Mouse (Mus musculus): ENCODE results near the gene Ciapin1.

Gene Ciapin1

DNA sequence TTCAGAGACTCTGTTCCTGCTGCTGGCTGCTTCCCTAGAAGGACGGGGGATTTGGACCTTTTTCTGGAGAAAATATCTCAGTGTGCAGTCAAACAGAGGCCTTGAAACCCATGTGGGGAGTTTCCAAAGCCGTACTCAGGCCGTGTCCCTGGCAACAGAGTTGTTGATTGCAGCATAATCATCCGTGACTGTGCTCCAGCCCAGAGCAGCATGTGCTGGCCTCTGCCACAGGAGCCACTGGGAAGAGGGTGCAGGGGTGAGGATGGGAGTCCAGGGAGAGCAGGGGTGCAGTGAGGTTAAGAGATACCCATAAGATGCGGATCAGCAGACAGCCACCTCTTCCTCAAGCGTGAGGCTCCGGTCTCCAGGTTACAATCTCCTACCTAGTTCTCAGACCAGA, 30.7 kb downstream of the Ciapin1 start:
- no peak for DNase-seq (ENCODE audit: low read depth, low spot score)

- DNase-seq (ENCODE audit: low read depth, low spot score) = no peak
These were observed 32.3 kb downstream of the Ciapin1 start for GRCm38 (mm10) chr8:94805811-94806210.

DNA sequence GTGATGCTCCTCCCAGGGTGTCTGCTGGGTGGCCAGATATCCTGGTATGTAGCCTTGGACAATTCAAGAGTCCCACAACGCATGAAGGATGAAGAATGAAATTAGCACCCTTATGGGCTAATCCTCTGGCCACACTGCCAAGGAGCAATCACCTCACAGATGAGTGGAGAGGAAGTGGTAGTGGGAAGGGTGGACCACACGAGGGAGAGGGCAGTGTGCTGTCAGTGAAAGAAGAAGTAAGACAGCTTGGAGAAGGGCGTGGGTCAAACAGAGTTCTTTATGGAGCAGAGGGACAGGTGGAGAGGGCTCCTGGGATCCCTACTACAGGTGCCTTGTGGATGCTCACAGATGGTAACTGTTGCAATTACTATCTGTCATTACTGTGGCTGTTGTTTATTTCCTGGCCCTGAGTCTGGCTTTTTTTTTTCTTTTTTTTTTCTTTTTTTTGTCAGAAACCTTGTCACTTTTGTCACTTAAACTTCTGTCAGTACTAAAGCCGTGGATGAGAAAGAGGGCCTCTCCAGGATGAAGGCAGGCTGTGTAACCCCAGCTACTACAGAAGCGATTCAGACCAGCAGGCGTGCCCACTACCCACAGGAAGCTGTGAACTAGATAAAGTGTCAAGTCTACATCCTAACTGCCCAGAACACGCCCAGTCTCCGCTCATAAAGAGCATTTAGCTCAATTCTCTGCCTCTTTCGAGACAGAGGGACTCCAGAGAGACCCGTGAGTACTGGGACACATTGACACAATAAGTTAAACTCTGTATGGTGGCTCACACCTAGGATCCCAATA, 33.4 kb downstream of the Ciapin1 start:
- DNase-seq (ENCODE audit: low read depth, low spot score) = no peak

- peak; percentile 16 for DNase-seq (ENCODE audit: low read depth, low spot score)
These were observed 34.6 kb downstream of the Ciapin1 start for GRCm38 (mm10) chr8:94803551-94803950.

DNA sequence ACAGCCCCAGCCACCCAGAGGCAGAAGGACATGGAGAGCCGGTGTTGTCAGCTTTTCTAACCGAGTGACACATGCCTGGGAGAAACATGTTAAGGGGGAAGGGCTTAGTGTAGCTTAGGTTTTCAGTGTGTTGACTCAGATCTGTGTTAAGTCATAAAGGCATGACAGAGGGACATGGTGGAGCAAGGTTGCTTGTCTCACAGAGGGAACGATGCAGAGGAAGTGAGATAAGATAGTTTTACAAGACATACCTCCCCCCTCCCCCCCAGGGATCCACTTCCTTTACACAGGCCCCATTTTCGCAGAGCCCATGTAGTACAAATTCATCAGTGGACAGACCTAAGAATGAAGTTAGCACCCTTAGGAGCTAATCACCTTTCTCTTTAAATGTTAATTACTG, 35.8 kb downstream of the Ciapin1 start:
- peak; percentile 65 for DNase-seq (ENCODE audit: low read depth, low spot score)

- DNase-seq (ENCODE audit: low read depth, low spot score) = peak; percentile 28
These were observed 36.7 kb downstream of the Ciapin1 start for GRCm38 (mm10) chr8:94801293-94802095.

DNA sequence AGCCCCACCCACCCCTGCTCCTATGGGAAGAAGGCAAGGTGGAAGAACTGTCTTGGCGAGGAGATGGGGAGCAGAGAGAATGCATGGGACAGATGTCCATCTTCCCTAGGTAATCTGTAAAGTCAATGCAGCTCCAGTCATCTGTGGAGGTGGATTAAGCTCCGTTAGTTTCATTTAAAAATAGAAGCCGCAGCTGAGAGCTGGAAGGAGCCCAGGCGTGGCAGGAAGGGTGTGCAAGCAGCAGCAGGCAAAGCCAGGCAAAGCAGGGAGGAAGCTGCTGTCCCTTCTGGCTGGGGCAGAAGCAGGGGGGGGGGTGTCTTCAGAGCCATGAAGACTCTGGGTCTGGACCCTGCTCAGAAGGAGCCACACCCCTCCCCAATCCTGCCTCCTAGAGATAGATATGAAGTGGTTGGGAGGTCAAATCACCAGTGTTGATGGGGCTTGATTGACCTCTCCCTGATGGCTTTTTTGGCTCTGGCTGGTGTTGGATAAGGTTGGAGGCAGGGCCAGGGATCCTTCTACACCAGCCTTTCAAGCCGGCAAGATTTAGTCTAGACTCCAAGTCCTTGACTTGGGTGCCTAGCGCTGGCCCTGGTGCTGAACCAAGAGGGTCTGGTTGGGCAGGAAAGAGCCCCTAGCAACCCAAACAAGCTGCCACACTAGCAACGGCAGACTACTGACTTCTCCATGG, 37.7 kb downstream of the Ciapin1 start:
- DNase-seq (ENCODE audit: low read depth, low spot score) = no peak

- peak; percentile 58 for DNase-seq (ENCODE audit: low read depth, low spot score)
These were observed 43.4 kb downstream of the Ciapin1 start for GRCm38 (mm10) chr8:94794782-94795181.

DNA sequence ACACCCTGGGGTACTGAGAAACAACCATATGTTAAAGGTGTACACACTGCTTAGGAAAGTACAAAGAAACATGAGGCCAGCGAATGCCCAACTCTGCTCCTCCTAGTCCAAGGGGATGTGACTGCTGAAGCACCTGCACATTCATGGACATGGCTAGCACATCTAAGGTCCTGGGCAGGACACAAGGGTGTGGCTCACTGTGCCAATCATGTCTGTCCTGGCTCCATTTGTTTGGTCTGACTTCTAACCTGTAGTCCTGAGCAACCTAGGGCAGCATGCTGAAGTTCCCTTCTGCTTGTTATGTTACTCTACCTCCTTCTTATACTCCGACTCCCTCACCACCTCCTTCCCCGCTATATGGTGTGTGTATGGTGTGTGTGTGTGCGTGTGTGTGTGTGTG, 43.8 kb downstream of the Ciapin1 start:
- DNase-seq (ENCODE audit: low read depth, low spot score) = no peak

DNA sequence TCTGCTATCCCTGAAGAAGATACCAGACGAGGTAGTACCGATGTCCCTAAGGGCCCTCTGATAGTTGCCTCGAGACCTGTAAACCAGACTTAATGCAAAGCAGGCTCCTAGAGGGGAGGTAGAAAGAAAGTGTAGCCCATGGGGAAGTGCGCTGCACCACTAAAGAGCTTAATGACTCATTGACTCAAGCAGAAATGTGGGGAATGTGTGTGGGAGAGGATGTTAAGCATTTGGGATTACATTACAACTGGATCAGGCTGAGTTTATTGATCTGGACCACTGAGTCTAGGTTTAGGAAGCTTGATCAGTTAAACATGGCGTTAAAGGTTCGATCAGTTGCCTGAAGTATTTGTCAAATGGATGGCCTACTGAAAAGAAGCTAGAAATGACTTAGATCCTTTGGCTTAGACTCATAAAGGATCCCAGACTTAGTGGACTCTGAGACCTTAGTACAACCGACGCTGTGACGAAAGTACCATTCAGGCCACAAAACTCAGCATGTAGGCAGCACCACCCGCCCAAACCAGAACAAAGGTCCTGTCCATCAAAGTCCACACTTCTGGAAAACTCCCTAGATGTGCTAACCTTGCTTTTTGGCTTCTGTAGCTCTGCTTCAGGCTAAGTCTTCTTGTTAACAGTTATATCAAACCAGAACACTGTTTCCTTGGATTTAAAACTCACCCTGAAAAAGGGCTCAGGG, 48.8 kb downstream of the Ciapin1 start:
- no peak for DNase-seq (ENCODE audit: low read depth, low spot score)

GRCm38 (mm10) chr8:94787524-94788501, 50.3 kb downstream of the Ciapin1 start:
- DNase-seq (ENCODE audit: low read depth, low spot score) = no peak

- no peak for DNase-seq (ENCODE audit: low read depth, low spot score)
These were observed 52.1 kb downstream of the Ciapin1 start for GRCm38 (mm10) chr8:94785995-94786595.

DNA sequence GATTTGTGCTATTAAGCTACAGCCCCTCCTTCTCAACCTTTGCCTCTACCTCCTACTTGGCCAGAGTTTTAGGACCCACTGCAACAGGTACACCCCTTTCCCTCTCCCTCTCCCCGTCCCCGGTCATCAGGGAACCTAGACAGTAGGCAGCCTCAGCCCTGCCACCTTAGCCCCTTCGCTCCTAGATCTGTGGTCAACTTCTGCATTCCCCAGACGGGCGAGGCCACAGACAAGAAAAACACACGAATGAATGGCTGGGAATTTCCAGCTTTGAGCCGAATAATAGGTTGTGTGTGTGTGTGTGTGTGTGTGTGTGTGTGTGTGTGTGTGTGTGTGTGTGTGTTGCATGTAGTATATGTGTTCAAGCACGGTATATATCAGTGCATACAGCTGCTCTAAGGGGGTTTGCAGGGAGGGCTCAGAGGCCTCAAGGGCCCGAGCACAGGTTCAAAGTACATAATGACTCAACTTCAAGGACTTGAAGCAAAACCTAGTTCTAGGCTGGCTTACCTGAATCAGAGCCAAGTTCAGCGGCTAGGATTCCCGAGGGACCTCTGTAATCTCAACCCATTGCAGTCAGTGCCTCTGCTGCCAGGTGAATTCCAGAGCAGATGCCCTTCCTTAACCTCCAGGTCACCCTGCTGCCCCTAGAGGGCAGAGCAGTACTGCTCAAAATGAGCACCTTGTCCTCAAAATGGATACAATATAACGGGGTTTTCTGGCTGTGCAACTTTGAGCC, 52.7 kb downstream of the Ciapin1 start:
- peak; percentile 80 for DNase-seq (ENCODE audit: low read depth, low spot score)

DNA sequence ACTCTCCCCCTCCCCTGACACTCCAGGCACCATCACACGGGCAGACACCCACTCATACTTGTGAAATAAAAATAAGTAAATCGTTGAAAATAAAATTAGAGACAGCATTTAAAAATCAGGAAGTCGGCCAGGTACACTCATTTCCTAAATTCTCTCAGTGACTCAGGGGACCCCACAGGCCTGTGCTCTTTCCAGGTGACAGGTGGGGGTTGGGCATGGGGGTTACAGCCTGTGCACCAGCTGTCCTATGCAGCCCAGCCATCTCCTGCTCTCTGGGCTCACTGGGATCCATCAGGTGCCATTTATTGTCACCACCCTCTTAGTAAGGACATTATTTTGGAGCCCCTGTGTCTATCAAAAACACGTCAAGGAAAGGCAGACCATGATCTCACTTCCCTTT, 54.3 kb downstream of the Ciapin1 start:
- no peak for DNase-seq (ENCODE audit: low read depth, low spot score)

GRCm38 (mm10) chr8:94781838-94782235, 56.3 kb downstream of the Ciapin1 start:
- peak; percentile 17 for DNase-seq (ENCODE audit: low read depth, low spot score)

DNA sequence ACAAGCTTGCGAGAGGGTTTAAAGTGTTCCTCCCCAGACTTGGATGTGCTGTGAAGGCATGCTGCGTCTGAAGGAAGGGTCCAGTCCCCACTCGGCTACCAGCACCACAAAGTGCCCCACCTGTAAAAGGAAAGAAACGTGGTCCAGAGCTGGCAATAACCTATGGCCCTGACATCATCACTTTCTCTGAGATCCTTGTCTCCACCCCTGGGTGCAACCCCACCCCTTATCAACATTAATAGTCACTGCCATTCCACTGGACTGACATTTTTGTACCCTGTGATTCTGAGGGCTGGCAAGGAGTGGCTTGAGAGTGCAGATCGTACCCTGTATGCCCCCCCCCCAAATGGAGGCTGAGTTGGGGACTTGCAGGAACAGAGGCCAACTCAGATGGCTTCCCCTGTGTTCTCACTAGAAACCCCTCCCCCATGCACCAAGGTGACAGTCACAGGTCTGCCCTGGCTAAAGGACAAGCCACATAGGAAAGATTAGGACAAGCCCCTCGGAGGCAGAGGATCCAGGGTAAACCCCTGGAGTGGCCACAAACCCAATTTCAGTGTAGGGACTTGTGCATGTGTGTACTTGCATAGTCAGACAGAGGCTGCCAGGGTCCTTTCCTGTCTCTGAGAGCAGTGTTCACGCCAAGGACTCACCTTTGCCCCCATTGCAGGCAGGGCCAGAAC, 56.9 kb downstream of the Ciapin1 start:
- no peak for DNase-seq (ENCODE audit: low read depth, low spot score)

- DNase-seq (ENCODE audit: low read depth, low spot score) = no peak
These were observed 57.5 kb downstream of the Ciapin1 start for GRCm38 (mm10) chr8:94780491-94781154.
